Mouse (Mus musculus): ENCODE measurements around the gene Nlrc5.
"Not testable (repeated sequence)": the region's sequence is repeated elsewhere in the genome, so short reads cannot be mapped to it uniquely, and the experiment has no call there.

- not testable (repeated sequence) for TF ChIP-seq CTCF (IDR thresholded peaks at IDR 0.05; ENCODE audit: low read depth, low read length); POLR2A (IDR thresholded peaks at IDR 0.05; ENCODE audit: extremely low read depth, insufficient read depth, low read length)
Measured at GRCm38 (mm10) chr8:94452991-94453390, 18.8 kb downstream of the Nlrc5 start.

All from liver, adult 2 months (tissue).